Mouse (Mus musculus) intestine, embryonic 14.5 days (tissue): Measurements from ENCODE around the gene St6galnac3. TPM values are rescaled to one million over a fixed set of nuclear protein-coding genes. Genes with fewer than 3 reads are reported as not detected.
"Not testable (repeated sequence)": the region's sequence is repeated elsewhere in the genome, so short reads cannot be mapped to it uniquely, and the experiment has no call there.

Experiments used
- ATAC-seq: fragments of 200-750 bp; cut with Nextera tagmentation; replicated peaks from 2 replicates; pipeline ENCODE4 v1.8.0; 2017; ENCODE audit warnings: low read depth, moderate number of reproducible peaks, moderate TSS enrichment, moderate library complexity; ENCODE audit not compliant: low FRiP score, low TSS enrichment
- DNase-seq: peaks from one replicate; pipeline ENCODE4 v3.0.0-alpha.2; 2018; ENCODE audit warnings: low spot score
- H3K27ac ChIP-seq: fragments of 300-500 bp; sonication (generic); 2 replicates; pipeline ENCODE4 v1.5.1; 2014; ENCODE audit warnings: low read depth, mild to moderate bottlenecking, control low read depth
- H3K27me3 ChIP-seq: fragments of 300-500 bp; sonication (generic); replicated peaks from 2 replicates; pipeline ENCODE4 v1.6.1; 2014; ENCODE audit warnings: low read length, control low read depth; ENCODE audit not compliant: control insufficient read depth, insufficient read depth
- H3K36me3 ChIP-seq: fragments of 300-500 bp; sonication (generic); 2 replicates; pipeline ENCODE4 v1.6.1; 2014; ENCODE audit warnings: low read length, control low read depth; ENCODE audit not compliant: control insufficient read depth, insufficient read depth
- H3K4me1 ChIP-seq: fragments of 300-500 bp; sonication (generic); replicated peaks from 2 replicates; pipeline ENCODE4 v1.6.1; 2014; ENCODE audit warnings: low read length, control low read depth, mixed read lengths; ENCODE audit not compliant: control insufficient read depth, insufficient read depth
- H3K4me2 ChIP-seq: fragments of 300-500 bp; sonication (generic); 2 replicates; pipeline ENCODE4 v1.6.1; 2014; ENCODE audit warnings: low read length
- H3K4me3 ChIP-seq: fragments of 300-500 bp; sonication (generic); 2 replicates; pipeline ENCODE4 v1.5.1; 2014; ENCODE audit warnings: low read depth, low read length, control low read depth, mixed read lengths
- H3K9ac ChIP-seq: fragments of 300-500 bp; sonication (generic); 2 replicates; pipeline ENCODE4 v1.6.1; 2014; ENCODE audit warnings: mild to moderate bottlenecking, low read length
- H3K9me3 ChIP-seq: fragments of 300-500 bp; sonication (generic); 2 replicates; pipeline ENCODE4 v1.6.1; 2016; ENCODE audit warnings: low read length, control low read depth; ENCODE audit not compliant: control insufficient read depth
- WGBS: fragments of 180-500 bp; shearing (Covaris S2); extraction: QIAGEN DNeasy Blood & Tissue Kit; methylation state at CpG from one replicate; pipeline ENCODE4 v1.1.7; 2014; 5-methylcytosine and 5-hydroxymethylcytosine counted together
- polyA plus RNA-seq: library from polyadenylated mRNA; unstranded; fragments of >200 nt; fragmentation: Nextera tagmentation; extraction: Ambion mirVana; gene quantifications from 2 replicates; pipeline ENCODE4 v1.2.1, GENCODE M21; 2014

Gene St6galnac3
- polyA plus RNA-seq, 1 experiment from 2014 or later, result 45.5 TPM

- Histone ChIP-seq H3K9ac (no peak overlapping the region), H3K36me3 (no peaks in the 10 kb centered on the region), H3K27ac (no peak overlapping the region), H3K9me3 (peaks cover 7% of the 10 kb centered on the region; the same call in 1 of the 2 replicates), H3K4me1 (no peaks in the 10 kb centered on the region), H3K27me3 (no peaks in the 10 kb centered on the region), H3K4me2 (no peak overlapping the region), H3K4me3 (no peak overlapping the region)
- no peak for DNase-seq
- no peak for ATAC-seq
- 89% methylated on average over 9 of the region's 9 CpGs for WGBS
These were observed 327.2 kb downstream of the St6galnac3 start for GRCm38 (mm10) chr3:153397726-153398125.

DNA sequence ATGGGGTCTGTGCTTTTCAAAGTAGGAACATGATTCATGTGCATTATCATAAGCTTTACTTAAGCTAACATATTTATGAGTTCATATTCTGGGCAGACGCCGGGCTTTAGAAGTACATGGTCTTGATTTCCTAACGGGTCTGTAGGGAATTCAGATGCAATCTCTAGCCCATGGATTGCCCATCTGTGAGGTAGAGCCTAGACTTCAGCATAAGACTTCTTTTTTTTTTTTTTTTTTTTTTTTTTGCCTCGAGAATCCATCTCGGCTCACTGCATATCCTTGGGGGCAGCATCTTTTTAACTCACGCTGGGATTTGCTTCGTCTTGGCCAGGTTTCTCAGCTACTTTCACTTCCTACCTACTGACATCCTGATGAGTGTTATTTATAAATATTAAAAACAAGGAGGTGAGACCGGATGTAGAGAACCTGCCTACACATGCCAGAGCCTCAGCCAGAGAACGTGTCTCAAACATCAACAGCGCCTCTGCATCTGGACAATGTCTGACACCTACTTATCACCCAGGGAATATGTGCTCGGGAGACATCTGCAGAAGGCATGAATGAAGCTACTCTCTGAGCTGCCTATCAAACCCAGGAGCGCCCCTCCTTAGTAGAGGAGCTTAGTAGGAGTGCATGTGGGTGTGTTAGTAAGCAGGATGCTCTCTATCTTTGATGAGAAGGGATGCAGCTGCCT is 328.5 kb downstream of the St6galnac3 start:
- 45% methylated on average over 12 of the region's 12 CpGs for WGBS

GRCm38 (mm10) chr3:153395351-153395750 is 329.6 kb downstream of the St6galnac3 start:
- H3K27ac ChIP-seq, result no peak overlapping the region
- peaks cover 7% of the 10 kb centered on the region; the same call in 1 of the 2 replicates for H3K9me3 ChIP-seq
- no peaks in the 10 kb centered on the region for H3K36me3 ChIP-seq
- no peak overlapping the region for H3K4me3 ChIP-seq
- no peak overlapping the region for H3K9ac ChIP-seq
- WGBS, result 85% methylated on average over 5 of the region's 5 CpGs
- no peaks in the 10 kb centered on the region for H3K27me3 ChIP-seq
- ATAC-seq, result no peak
- DNase-seq, result no peak
- H3K4me1 ChIP-seq, result no peaks in the 10 kb centered on the region
- H3K4me2 ChIP-seq, result no peak overlapping the region

More for the DNA sequence above, 328.5 kb downstream of the St6galnac3 start:
- peaks cover 7% of the 10 kb centered on the region; the same call in 1 of the 2 replicates for H3K9me3 ChIP-seq
- DNase-seq (no peak), ATAC-seq (no peak)
- no peaks in the 10 kb centered on the region for H3K27me3 ChIP-seq
- H3K36me3 ChIP-seq, result no peaks in the 10 kb centered on the region
- H3K4me3 ChIP-seq, result no peak overlapping the region
- H3K27ac ChIP-seq, result no peak overlapping the region
- H3K9ac ChIP-seq, result no peak overlapping the region
- no peak overlapping the region for H3K4me2 ChIP-seq
- H3K4me1 ChIP-seq, result no peaks in the 10 kb centered on the region

DNA sequence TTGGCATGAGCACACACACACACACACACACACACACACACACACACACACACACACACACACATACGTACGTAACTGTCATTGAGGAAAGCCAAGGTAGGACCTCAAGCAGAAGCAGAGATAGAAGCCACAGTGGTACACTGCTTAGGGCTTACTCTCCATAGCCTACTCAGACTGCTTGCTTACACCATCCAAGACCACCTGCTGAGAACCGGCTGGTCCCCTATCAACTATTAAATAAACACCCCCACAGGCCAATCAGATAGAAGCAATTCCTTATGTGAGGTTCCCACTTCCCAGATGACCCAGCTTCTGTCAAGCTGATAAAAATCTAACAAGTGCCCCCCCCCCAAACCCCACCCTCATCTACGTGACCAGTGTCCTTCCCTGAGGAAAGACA is 330.2 kb downstream of the St6galnac3 start:
- ATAC-seq (no peak), DNase-seq (no peak)
- H3K4me1 ChIP-seq, result no peaks in the 10 kb centered on the region
- no peak overlapping the region for H3K9ac ChIP-seq
- no peaks in the 10 kb centered on the region for H3K27me3 ChIP-seq
- no peak overlapping the region for H3K4me3 ChIP-seq
- no peaks in the 10 kb centered on the region for H3K36me3 ChIP-seq
- 80% methylated on average over 4 of the region's 4 CpGs for WGBS
- H3K4me2 ChIP-seq, result no peak overlapping the region
- no peak overlapping the region for H3K27ac ChIP-seq
- H3K9me3 ChIP-seq, result peaks cover 7% of the 10 kb centered on the region; the same call in 1 of the 2 replicates

DNA sequence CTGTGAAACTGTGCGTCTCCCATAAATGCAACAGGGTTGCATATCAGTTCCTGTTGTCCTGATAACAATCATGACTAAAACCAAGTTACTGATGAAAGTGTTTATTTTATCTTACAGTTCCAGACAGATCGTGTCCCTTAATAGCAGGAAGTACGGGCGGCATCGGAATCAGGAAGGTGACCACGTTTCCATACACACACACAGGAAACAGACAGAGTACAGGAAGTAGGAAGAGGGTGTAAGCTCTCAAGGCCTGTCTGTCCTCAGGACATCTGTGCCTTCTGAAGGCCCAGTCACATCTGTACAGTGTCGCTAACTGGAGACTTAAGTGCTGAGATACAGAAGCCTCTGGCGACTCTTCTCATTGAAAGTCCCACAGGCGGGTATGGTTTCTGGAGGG is 330.8 kb downstream of the St6galnac3 start:
- Histone ChIP-seq H3K9me3 (peaks cover 7% of the 10 kb centered on the region; the same call in 1 of the 2 replicates), H3K4me3 (no peak overlapping the region), H3K9ac (no peak overlapping the region), H3K27me3 (no peaks in the 10 kb centered on the region), H3K36me3 (no peaks in the 10 kb centered on the region), H3K4me1 (no peaks in the 10 kb centered on the region), H3K4me2 (no peak overlapping the region), H3K27ac (no peak overlapping the region)
- no peak for DNase-seq
- 83% methylated on average over 9 of the region's 9 CpGs for WGBS
- ATAC-seq, result no peak

DNA sequence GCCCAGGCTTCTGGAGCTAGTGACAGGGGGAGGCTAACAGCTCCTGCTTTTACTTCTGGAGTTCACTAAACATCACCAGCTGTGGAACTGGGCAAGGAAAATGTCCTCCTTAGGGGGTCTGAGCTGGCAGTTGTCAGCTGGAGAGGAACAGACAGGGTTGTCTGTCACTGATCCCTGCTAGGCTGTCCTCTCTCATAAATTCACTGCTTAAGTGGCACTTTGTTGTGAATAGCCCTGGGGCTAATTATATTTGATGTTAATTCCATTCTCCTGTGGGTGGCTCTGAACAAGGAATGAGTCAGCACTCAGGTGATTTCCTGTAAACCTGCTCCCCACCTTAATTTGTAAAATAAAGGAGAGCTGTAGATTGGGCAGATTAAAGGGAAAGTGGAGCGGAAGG is 333.5 kb downstream of the St6galnac3 start:
- 71% methylated on average over 1 of the region's 1 CpGs for WGBS
- H3K36me3 ChIP-seq, ATAC-seq, H3K4me2 ChIP-seq, H3K4me1 ChIP-seq, H3K9ac ChIP-seq, H3K27me3 ChIP-seq, H3K27ac ChIP-seq, H3K9me3 ChIP-seq, H3K4me3 ChIP-seq, DNase-seq: not testable (repeated sequence)

DNA sequence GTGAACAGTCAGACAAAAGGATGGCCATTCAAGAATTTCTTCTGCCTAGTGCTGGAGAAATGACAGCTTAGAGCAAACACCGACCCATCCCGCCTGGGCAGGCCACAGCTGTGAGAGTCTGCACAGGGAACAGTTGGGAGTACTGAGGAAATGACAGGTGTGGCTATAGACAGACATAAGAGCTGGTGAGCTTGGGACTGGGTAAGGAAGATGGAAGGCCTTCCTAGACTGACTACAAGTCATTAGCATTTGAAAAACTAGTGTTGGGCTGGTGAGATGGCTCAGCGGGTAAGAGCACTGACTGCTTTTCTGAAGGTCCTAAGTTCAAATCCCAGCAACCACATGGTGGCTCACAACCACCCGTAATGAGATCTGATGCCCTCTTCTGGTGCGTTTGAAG is 340.3 kb downstream of the St6galnac3 start:
- not testable (repeated sequence) for H3K4me3 ChIP-seq, H3K9ac ChIP-seq, H3K9me3 ChIP-seq, H3K27ac ChIP-seq, H3K36me3 ChIP-seq, ATAC-seq, DNase-seq, H3K27me3 ChIP-seq, H3K4me2 ChIP-seq, H3K4me1 ChIP-seq
- 84% methylated on average over 5 of the region's 5 CpGs for WGBS

DNA sequence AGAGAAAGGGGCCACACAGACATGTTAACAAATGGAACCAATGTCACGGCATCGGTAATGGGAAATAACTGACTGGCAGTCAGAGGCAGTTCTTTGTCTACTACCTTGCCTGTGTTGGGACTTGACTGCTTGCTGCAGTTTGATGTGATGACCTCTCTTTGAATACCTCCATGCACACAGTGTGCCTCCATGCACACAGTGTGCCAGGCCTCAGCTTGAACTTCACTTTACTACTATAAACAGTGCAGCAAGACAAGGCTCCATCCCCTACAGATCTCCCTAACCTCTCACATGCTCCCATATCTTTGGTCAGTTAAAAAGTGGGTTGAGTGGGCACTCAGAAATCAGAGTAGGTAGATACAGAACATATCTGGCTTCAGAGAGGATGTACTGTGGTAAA is 341.3 kb downstream of the St6galnac3 start:
- H3K4me1 ChIP-seq, result no peaks in the 10 kb centered on the region
- H3K9me3 ChIP-seq, result no peaks in the 10 kb centered on the region
- no peak overlapping the region for H3K4me2 ChIP-seq
- ATAC-seq (no peak), DNase-seq (no peak)
- no peaks in the 10 kb centered on the region for H3K27me3 ChIP-seq
- no peak overlapping the region for H3K4me3 ChIP-seq
- no peak overlapping the region for H3K9ac ChIP-seq
- no peak overlapping the region for H3K27ac ChIP-seq
- no peaks in the 10 kb centered on the region for H3K36me3 ChIP-seq
- 96% methylated on average over 2 of the region's 2 CpGs for WGBS
